Mouse (Mus musculus) limb, embryonic 12.5 days (tissue): ENCODE results near the gene Elavl4. TPM values are rescaled to one million over a fixed set of nuclear protein-coding genes. Genes with fewer than 3 reads are reported as not detected.
A peak's percentile ranks its signal among the peaks of the same experiment; 100 is the strongest.

ENCODE experiments used
- ATAC-seq: fragments of 200-750 bp; cut with Nextera tagmentation; 2 replicates; pipeline ENCODE4 v1.8.0; 2017; ENCODE audit warnings: low read depth, moderate TSS enrichment; ENCODE audit not compliant: insufficient number of reproducible peaks, insufficient read depth, low FRiP score, low TSS enrichment
- H3K27ac ChIP-seq: fragments of 300-500 bp; sonication (generic); 2 replicates; pipeline ENCODE4 v1.5.1; 2016; ENCODE audit warnings: mild to moderate bottlenecking, moderate library complexity
- H3K27me3 ChIP-seq: fragments of 300-500 bp; sonication (generic); 2 replicates; pipeline ENCODE4 v1.6.1; 2016; ENCODE audit warnings: mild to moderate bottlenecking, moderate library complexity
- H3K36me3 ChIP-seq: fragments of 300-500 bp; sonication (generic); 2 replicates; pipeline ENCODE4 v1.6.1; 2016; ENCODE audit warnings: mild to moderate bottlenecking, moderate library complexity
- H3K4me1 ChIP-seq: fragments of 300-500 bp; sonication (generic); replicated peaks from 2 replicates; pipeline ENCODE4 v1.6.1; 2016
- H3K4me2 ChIP-seq: fragments of 300-500 bp; sonication (generic); 2 replicates; pipeline ENCODE4 v1.6.1; 2016; ENCODE audit warnings: mild to moderate bottlenecking, moderate library complexity
- H3K4me3 ChIP-seq: fragments of 300-500 bp; sonication (generic); replicated peaks from 2 replicates; pipeline ENCODE4 v1.5.1; 2016; ENCODE audit warnings: mild to moderate bottlenecking
- H3K9ac ChIP-seq: fragments of 300-500 bp; sonication (generic); replicated peaks from 2 replicates; pipeline ENCODE4 v1.6.1; 2016; ENCODE audit warnings: mild to moderate bottlenecking, moderate library complexity
- H3K9me3 ChIP-seq: fragments of 300-500 bp; sonication (generic); 2 replicates; pipeline ENCODE4 v1.6.1; 2016; ENCODE audit warnings: mild to moderate bottlenecking, moderate library complexity
- WGBS: fragments of 180-500 bp; shearing (Covaris S2); methylation state at CpG from one replicate; pipeline ENCODE4 v1.1.7; 2016; 5-methylcytosine and 5-hydroxymethylcytosine counted together
- polyA plus RNA-seq: library from polyadenylated mRNA; unstranded; fragments of >200 nt; fragmentation: Nextera tagmentation; extraction: Ambion mirVana; gene quantifications from 2 replicates; pipeline ENCODE4 v1.2.1, GENCODE M21; 2016

Elavl4 gene
- polyA plus RNA-seq, 1 experiment from 2014 or later = 4.0 TPM

DNA sequence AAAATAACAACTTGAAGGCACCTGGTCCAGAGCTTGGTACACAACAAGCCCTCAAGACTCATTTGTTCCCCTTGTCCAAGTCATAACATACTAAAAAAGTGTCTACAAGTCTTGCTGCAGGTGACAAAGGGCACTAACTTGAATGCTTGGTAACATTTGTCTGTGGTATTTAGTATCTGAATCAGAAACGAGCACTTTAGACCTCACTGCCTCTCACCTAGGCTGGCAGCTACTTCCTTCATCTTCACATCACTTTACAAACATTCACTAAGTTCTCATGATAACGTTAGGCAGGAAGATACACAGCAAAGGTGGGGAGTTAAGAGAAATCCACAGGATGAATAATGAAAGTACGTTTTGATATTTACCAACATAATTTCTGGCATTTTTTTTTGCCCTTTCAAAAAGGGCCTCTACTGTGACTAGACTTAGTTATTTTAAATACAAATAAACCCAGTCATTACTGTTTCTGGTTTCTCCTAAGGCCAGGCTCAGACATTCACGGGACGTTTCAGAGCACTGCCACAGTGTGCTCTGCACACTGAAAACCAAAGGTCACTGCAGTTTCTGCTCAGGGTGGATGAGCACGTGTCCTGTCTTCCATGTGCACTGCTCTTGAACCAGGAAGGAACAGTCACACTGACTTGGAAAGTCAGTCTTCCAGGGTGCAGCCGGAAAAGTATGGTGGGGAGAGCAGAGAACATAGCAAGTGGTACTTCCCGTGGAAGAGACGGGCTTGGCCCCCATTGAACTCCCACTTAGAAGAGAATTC lies 84.7 kb downstream of the Elavl4 start:
- Histone ChIP-seq H3K4me2 (no peak overlapping the region), H3K27ac (no peak overlapping the region), H3K4me1 (no peaks in the 10 kb centered on the region), H3K9me3 (no peaks in the 10 kb centered on the region), H3K9ac (no peak overlapping the region), H3K27me3 (no peaks in the 10 kb centered on the region), H3K4me3 (no peak overlapping the region), H3K36me3 (no peaks in the 10 kb centered on the region)
- ATAC-seq = no peak
- WGBS = 79% methylated on average over 9 of the region's 9 CpGs

DNA sequence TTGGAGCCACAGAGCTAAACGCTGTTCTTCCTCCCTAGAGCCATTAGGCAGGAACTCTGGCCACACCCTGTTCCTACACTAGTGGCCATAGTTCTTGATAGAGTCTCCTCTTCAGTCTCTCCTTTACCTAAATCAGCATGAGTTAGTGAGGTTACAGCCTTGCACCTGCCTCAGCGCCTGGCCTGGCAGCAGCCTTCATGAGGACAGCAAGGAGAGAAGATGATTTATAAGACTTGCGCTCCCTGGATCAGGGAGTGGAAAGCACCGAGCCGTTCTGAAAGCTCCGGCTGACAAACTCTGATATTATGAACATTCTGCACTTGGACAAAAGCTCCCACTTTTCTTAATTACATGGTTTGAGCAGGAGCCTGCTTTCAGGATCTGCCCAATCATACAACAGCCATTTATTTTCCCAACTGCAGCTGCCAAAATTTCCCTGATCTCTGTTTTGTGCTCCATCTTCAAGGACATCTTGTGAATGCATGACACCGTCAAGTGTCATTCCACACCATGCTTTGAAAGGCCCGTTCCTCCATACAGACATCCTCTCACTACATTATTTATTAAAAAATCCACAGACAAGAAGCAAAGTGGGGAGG lies 87.3 kb downstream of the Elavl4 start:
- 73% methylated on average over 8 of the region's 8 CpGs for whole genome bisulfite sequencing
- Histone ChIP-seq H3K9me3 (no peaks in the 10 kb centered on the region), H3K9ac (no peak overlapping the region), H3K4me1 (no peaks in the 10 kb centered on the region), H3K27ac (no peak overlapping the region), H3K36me3 (no peaks in the 10 kb centered on the region), H3K27me3 (no peaks in the 10 kb centered on the region), H3K4me3 (no peak overlapping the region), H3K4me2 (no peak overlapping the region)
- no peak for ATAC-seq

DNA sequence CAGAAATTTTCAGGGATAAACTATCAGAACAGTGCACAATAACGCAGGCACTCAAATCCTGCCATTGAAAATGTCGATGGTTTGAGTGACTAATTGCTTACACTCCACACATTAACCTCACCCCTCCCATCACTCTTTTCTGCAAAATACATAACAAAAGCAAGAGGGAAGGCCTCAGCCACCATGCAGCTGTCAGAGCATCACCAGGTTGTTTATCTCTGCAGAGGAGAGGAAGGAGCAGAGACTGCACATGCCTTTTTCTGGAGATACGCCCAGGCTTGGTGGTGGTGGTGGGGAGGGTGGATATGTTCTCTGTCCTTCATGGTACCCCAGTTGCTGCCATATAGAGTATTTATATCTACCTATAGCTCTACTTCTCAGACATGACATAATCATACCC lies 94.3 kb downstream of the Elavl4 start:
- no peak overlapping the region for H3K27ac ChIP-seq
- H3K36me3 ChIP-seq = no peaks in the 10 kb centered on the region
- ATAC-seq = no peak
- no peaks in the 10 kb centered on the region for H3K9me3 ChIP-seq
- no peaks in the 10 kb centered on the region for H3K4me1 ChIP-seq
- no peak overlapping the region for H3K4me3 ChIP-seq
- no peak overlapping the region for H3K9ac ChIP-seq
- 68% methylated on average over 3 of the region's 3 CpGs for WGBS
- no peak overlapping the region for H3K4me2 ChIP-seq
- H3K27me3 ChIP-seq = no peaks in the 10 kb centered on the region

DNA sequence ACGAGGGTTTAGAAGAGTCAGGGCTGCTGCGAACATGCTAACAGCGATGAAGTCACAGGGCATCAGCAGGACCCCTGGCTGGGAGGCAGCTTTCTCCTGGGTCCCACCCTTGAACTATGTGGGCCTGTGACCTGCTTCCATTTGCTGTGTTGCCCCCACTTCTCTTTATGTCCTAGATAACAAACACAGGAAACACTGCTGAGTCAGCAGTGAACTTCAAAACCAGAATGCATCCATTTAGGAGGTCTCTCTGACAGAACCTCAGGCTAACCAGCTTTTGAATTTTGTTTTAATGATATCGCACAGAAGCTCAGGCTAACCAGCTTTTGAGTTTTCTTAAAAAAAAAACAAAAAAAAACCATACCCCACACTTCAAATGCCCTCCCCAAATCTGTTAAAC lies 96.1 kb downstream of the Elavl4 start:
- Histone ChIP-seq H3K27me3 (no peaks in the 10 kb centered on the region), H3K4me2 (no peak overlapping the region), H3K9me3 (no peaks in the 10 kb centered on the region), H3K9ac (no peak overlapping the region), H3K36me3 (no peaks in the 10 kb centered on the region), H3K4me1 (no peaks in the 10 kb centered on the region), H3K27ac (no peak overlapping the region), H3K4me3 (no peak overlapping the region)
- WGBS = 90% methylated on average over 4 of the region's 4 CpGs
- ATAC-seq = no peak

DNA sequence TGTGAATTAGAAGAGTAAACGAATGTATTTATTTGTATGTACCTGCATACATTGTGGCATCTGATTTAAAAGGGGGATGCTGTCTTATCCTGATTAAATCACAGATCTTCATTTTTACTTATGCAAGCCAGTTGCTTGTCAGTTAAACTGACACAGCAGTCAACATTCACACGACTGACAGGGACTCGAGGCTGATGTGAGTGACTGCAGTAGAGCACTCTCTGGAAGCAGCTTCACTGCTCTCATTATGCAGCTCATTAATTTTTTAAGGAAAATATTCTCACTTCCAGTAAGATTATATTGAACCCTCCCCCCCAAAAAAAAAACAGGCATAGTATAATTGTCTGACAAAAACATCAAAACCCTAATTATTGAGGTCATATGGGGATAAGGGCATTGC lies 101.7 kb downstream of the Elavl4 start:
- H3K4me2 ChIP-seq = no peak overlapping the region
- H3K27ac ChIP-seq = no peak overlapping the region
- H3K9ac ChIP-seq = no peak overlapping the region
- no peaks in the 10 kb centered on the region for H3K36me3 ChIP-seq
- no peaks in the 10 kb centered on the region for H3K4me1 ChIP-seq
- H3K27me3 ChIP-seq = no peaks in the 10 kb centered on the region
- H3K9me3 ChIP-seq = no peaks in the 10 kb centered on the region
- 87% methylated on average over 3 of the region's 3 CpGs for WGBS
- no peak overlapping the region for H3K4me3 ChIP-seq
- no peak for ATAC-seq

DNA sequence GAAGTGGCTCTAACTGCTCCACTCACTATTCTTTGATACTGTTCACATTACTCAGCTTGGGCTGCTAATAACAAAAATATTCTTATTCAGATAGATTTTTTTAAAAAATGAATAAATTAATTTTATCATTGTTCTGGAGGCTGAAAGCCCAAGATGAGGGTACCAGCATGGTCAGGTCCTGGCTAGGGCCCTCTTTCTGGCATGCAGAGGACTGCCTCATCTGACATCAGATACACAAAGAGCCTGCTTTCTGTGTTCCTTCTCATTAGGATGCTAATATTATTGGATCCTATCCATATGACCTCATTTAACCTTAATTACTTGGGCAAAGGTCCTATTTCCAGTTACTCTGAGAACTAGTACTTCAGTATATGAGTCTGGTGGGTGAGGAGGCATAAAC lies 108.8 kb downstream of the Elavl4 start:
- Histone ChIP-seq H3K4me1 (no peaks in the 10 kb centered on the region), H3K4me2 (no peak overlapping the region), H3K36me3 (no peaks in the 10 kb centered on the region), H3K4me3 (no peak overlapping the region), H3K9ac (no peak overlapping the region), H3K27me3 (no peaks in the 10 kb centered on the region), H3K9me3 (no peaks in the 10 kb centered on the region), H3K27ac (no peak overlapping the region)
- ATAC-seq = no peak

DNA sequence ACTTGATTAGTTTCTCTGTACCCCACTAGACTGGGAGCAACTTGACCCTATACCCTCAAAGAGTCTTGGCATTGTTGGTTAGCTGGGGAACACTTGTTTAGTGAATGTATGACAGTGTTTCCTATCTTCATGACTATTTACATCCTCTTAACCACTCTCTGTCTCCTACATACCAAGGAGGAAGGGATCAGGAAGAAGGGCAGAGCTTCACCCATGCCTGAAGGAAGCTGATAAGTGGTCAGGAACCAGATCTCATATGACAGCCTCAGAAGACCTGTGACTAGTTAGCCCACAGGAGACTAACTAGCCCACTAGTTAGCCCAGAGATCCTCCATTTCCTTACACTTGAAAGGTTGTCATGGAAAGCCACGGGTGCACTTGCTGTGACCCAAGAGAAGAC lies 117.2 kb downstream of the Elavl4 start:
- H3K9ac ChIP-seq = no peak overlapping the region
- WGBS = 88% methylated on average over 1 of the region's 1 CpGs
- no peaks in the 10 kb centered on the region for H3K9me3 ChIP-seq
- H3K4me3 ChIP-seq = no peak overlapping the region
- H3K27ac ChIP-seq = no peak overlapping the region
- no peak overlapping the region for H3K4me2 ChIP-seq
- no peaks in the 10 kb centered on the region for H3K27me3 ChIP-seq
- H3K36me3 ChIP-seq = no peaks in the 10 kb centered on the region
- ATAC-seq = no peak
- no peaks in the 10 kb centered on the region for H3K4me1 ChIP-seq

DNA sequence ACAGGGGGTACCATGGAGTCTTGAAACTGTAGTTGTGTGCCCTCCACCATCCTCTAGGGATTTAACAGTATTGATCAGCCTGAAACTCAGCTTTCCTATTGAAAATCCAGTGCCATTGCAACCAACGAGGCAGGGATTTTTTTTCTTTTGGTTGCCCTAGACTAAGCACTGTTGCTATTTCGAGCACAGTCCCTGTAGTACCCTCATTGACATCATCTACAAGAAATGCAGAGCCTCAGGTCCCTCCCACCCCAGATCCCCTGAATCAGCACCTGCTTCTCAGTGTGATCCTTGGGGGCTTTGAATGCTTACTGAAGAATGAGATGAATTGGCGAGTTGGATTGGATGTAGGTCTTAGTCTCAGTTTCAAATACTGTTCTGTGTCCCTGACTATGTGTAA lies 119.4 kb downstream of the Elavl4 start:
- ATAC-seq = no peak
- Histone ChIP-seq H3K36me3 (no peaks in the 10 kb centered on the region), H3K9me3 (no peaks in the 10 kb centered on the region), H3K27ac (no peak overlapping the region), H3K27me3 (no peaks in the 10 kb centered on the region), H3K4me3 (no peak overlapping the region), H3K9ac (no peak overlapping the region), H3K4me2 (no peak overlapping the region), H3K4me1 (no peaks in the 10 kb centered on the region)
- 82% methylated on average over 3 of the region's 3 CpGs for WGBS

DNA sequence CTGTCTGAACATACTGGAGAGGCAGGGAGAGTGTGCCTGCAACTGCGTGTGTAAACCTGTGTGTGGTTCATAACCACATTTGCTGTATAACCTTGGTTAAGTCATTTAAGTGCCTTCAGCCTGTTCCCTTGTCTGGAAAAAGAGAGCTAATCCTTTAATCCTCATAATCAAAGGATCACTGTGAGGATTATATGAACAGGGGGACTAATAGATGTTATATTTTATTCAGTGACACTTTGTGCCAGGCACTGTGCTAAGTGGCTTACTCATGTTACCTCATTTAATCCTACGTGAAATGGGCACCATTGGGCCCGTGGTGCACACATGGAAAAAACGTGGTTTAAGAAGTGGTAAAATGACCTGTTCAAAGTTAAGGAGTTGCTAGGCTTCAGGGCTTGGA lies 119.9 kb downstream of the Elavl4 start:
- H3K27me3 ChIP-seq = no peaks in the 10 kb centered on the region
- no peaks in the 10 kb centered on the region for H3K9me3 ChIP-seq
- no peaks in the 10 kb centered on the region for H3K4me1 ChIP-seq
- WGBS = 44% methylated on average over 4 of the region's 4 CpGs
- no peaks in the 10 kb centered on the region for H3K36me3 ChIP-seq
- H3K9ac ChIP-seq = no peak overlapping the region
- H3K4me3 ChIP-seq = no peak overlapping the region
- no peak overlapping the region for H3K4me2 ChIP-seq
- H3K27ac ChIP-seq = no peak overlapping the region
- ATAC-seq = 0 out of 2 replicates have a peak, but pooled peaks have one; percentile 37

DNA sequence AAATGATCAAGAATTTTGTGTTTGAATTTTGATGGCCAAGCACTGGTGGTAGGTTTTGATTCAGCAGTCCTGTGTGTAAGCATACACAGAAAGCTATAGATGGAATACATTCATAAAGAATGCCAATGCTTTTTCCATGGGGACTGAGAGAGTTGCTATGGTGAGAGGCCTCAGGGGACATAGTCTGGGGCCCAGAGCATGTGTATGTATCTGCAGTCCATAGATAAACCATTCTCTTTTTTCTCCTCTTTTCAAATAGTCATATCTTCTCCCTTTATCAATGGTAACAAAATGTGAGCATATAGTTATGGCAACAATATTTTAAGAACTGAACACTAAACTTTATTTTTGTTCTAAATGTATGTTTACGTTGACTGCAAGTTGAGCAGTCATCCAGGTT lies 122.1 kb downstream of the Elavl4 start:
- H3K9me3 ChIP-seq = no peaks in the 10 kb centered on the region
- H3K4me2 ChIP-seq = no peak overlapping the region
- H3K4me1 ChIP-seq = no peaks in the 10 kb centered on the region
- no peak for ATAC-seq
- H3K9ac ChIP-seq = no peak overlapping the region
- H3K36me3 ChIP-seq = no peaks in the 10 kb centered on the region
- H3K27me3 ChIP-seq = no peaks in the 10 kb centered on the region
- no peak overlapping the region for H3K27ac ChIP-seq
- 92% methylated on average over 1 of the region's 1 CpGs for WGBS
- H3K4me3 ChIP-seq = no peak overlapping the region

DNA sequence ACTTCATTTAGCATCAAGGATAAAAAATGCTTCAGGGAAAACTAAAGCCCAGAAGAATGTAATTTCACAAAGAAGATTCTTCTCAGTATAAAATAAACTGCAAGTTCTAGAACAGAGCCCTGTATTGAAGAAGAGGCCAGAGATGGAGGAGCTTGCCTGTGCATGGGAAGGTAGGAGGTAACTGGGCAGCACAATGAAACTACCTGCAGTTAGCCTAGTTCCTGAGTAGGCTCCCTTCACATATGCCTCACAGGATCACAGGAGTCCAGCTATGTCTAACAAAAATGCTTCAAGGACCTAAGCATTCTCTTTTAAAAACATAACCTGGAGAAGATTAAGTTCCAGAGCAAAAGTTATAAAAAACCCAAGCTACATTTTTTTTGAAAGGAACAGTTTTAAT lies 122.5 kb downstream of the Elavl4 start:
- Histone ChIP-seq H3K4me2 (no peak overlapping the region), H3K4me1 (no peaks in the 10 kb centered on the region), H3K9me3 (no peaks in the 10 kb centered on the region), H3K27me3 (no peaks in the 10 kb centered on the region), H3K27ac (no peak overlapping the region), H3K9ac (no peak overlapping the region), H3K4me3 (no peak overlapping the region), H3K36me3 (no peaks in the 10 kb centered on the region)
- ATAC-seq = no peak

DNA sequence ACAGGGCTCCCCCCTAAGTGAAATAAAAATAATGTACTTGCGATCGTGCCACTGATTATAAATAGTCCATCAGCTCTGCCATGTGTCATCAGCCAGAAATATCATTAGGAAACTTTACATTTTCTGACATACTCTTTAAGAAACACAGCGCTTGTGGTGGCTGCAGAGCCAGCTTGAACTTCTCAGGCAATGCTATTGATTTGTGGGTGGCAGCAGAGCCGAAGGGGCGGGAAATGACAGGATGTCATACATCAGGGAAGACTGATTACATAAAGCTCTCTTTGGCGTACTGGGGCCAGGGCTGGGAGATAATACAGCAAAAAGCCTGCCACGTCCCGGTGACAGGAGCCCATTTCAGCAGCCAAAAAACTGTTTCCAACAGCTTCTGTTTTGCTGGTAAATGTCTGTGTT lies 124.1 kb downstream of the Elavl4 start:
- Histone ChIP-seq H3K27ac (no peak overlapping the region), H3K36me3 (no peaks in the 10 kb centered on the region), H3K9me3 (no peaks in the 10 kb centered on the region), H3K9ac (no peak overlapping the region), H3K4me2 (no peak overlapping the region), H3K4me3 (no peak overlapping the region), H3K4me1 (no peaks in the 10 kb centered on the region), H3K27me3 (no peaks in the 10 kb centered on the region)
- no peak for ATAC-seq
- WGBS = 77% methylated on average over 8 of the region's 8 CpGs
